Mouse (Mus musculus) embryonic fibroblast, embryonic 13.5 days (primary cell): ENCODE measurements around the gene Cebpb.

Experiments used
- CTCF ChIP-seq: IDR thresholded peaks from 2 replicates; pipeline ENCODE4 v1.5.1; 2011; ENCODE audit warnings: mild to moderate bottlenecking, control low read depth, low read length, moderate library complexity, borderline replicate concordance; ENCODE audit not compliant: insufficient read depth
- POLR2A ChIP-seq: IDR thresholded peaks from 2 replicates; pipeline ENCODE4 v1.6.1; 2011; ENCODE audit warnings: low read depth, mild to moderate bottlenecking, control low read depth, low read length, moderate library complexity

DNA sequence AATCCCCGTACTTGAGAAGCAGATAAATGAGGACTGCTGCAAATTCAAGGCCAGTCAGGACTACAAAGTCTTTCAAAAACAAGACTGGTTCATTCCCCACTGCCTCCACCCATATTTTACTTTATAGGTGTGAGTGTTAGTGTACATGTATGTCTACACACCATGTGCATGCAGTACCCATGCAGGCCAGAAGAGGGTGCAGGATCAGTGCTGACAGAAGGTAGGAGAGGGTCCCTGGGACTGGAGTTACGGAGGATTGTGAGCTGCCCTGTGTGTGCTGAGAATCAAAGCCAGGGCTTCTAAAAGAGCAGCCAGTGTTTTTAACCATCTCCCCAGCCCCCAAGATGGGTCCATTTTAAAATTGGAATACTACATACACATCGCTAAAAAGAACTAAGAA is 48.4 kb upstream of the Cebpb start:
- TF ChIP-seq POLR2A (no peak), CTCF (peak; percentile 69; the same call in 1 of the 2 replicates)
